Comparison of ENCODE assay signal across 19 mouse cellular contexts in the genomic region with DNA sequence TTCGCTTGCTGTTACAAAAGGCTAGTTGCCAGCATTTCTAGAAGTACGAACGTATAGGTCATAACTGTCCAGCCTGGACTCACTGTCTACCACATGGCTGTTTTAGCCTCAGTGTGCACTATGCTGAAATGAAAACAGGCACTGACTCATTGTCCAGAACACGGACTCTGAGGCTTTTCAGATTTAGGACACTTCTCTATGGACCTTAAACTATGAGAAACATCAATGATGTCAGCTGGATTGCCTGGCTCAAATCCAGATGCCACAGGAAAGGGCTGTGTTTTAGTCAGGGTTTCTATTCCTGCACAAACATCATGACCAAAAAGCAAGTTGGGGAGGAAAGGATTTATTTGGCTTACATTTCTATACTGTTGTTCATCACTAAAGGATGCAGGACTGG. TPM values are rescaled to one million over a fixed set of nuclear protein-coding genes. Genes with fewer than 3 reads are reported as not detected.
A peak's percentile ranks its signal among the peaks of the same experiment; 100 is the strongest.
DNase-seq lines count a peak whose midpoint lies in the region; ATAC-seq and TF ChIP-seq lines count a peak whose summit lies in the region.
"Had no signal": no experiment of that assay in that cellular context is flagged by ENCODE, and none has a peak within 500 bp of the region (broad histone marks: within the 10 kb centered on the region; RNA-seq: fewer than 3 reads in every experiment).

No protein-coding gene starts in this region.

- TF ChIP-seq CTCF in gastrocnemius, adult 2 months (IDR thresholded peaks at IDR 0.05): no peak
- TF ChIP-seq CTCF in liver, adult 2 months (IDR thresholded peaks at IDR 0.05; ENCODE audit: low read depth, low read length): no peak

- H3K9me3 ChIP-seq in liver, embryonic 12.5 days (replicated peaks): no peaks in the 10 kb centered on the region
- H3K9me3 ChIP-seq in forebrain, embryonic 15.5 days: no peaks in the 10 kb centered on the region
- H3K9me3 ChIP-seq: embryonic facial prominence, embryonic 15.5 days; intestine, embryonic 15.5 days had no signal

- H3K4me2 ChIP-seq in liver, embryonic 12.5 days: no peak overlapping the region
- H3K4me2 ChIP-seq in forebrain, embryonic 15.5 days (replicated peaks): no peak overlapping the region
- H3K4me2 ChIP-seq: embryonic facial prominence, embryonic 15.5 days; intestine, embryonic 15.5 days had no signal

- intact Hi-C loops in gastrocnemius, adult 2 months (cut with DNase I): no loop called here
- intact Hi-C loops in gastrocnemius, postnatal 14 days (cut with DNase I; ENCODE audit: low total_unique reads): no loop called here

- WGBS in liver, adult 2 months: 45% methylated on average over 4 of the region's 4 CpGs
- 84% methylated on average over 4 of the region's 4 CpGs for WGBS in liver, embryonic 12.5 days (ENCODE audit: insufficient replicate concordance)
- 75% methylated on average over 4 of the region's 4 CpGs for WGBS in macrophage (ENCODE audit: missing documents)
- 79% methylated on average over 4 of the region's 4 CpGs for WGBS in forebrain, embryonic 15.5 days

- H3K27ac ChIP-seq in gastrocnemius, adult 2 months: no peak overlapping the region
- no peak overlapping the region for H3K27ac ChIP-seq in liver, adult 2 months (replicated peaks; ENCODE audit: insufficient read depth, low read depth, low read length)
- no peak overlapping the region for H3K27ac ChIP-seq in liver, embryonic 12.5 days
- 0 out of 2 replicates have a peak overlapping the region, but pooled peaks have one; percentile 5 for H3K27ac ChIP-seq in macrophage
- no peak overlapping the region for H3K27ac ChIP-seq in forebrain, embryonic 15.5 days (replicated peaks)
- H3K27ac ChIP-seq: embryonic facial prominence, embryonic 15.5 days; intestine, embryonic 15.5 days had no signal

- no peak overlapping the region for H3K9ac ChIP-seq in liver, adult 2 months (ENCODE audit: low read depth, low read length)
- H3K9ac ChIP-seq in liver, embryonic 12.5 days: no peak overlapping the region
- H3K9ac ChIP-seq in forebrain, embryonic 15.5 days (replicated peaks): no peak overlapping the region
- H3K9ac ChIP-seq: embryonic facial prominence, embryonic 15.5 days; intestine, embryonic 15.5 days had no signal

- H3K36me3 ChIP-seq in liver, adult 2 months (ENCODE audit: control insufficient read depth, insufficient read depth, low read length): no peaks in the 10 kb centered on the region; the same call in 1 of the 2 replicates
- no peaks in the 10 kb centered on the region for H3K36me3 ChIP-seq in liver, embryonic 12.5 days
- no peaks in the 10 kb centered on the region for H3K36me3 ChIP-seq in macrophage (ENCODE audit: inconsistent target)
- H3K36me3 ChIP-seq in forebrain, embryonic 15.5 days: no peaks in the 10 kb centered on the region
- H3K36me3 ChIP-seq: embryonic facial prominence, embryonic 15.5 days; intestine, embryonic 15.5 days had no signal

- H3K4me3 ChIP-seq in gastrocnemius, adult 2 months: no peak overlapping the region
- no peak overlapping the region for H3K4me3 ChIP-seq in liver, adult 2 months (ENCODE audit: insufficient read depth, low read depth, low read length)
- H3K4me3 ChIP-seq in liver, embryonic 12.5 days: no peak overlapping the region
- no peak overlapping the region for H3K4me3 ChIP-seq in macrophage (ENCODE audit: inconsistent target)
- no peak overlapping the region for H3K4me3 ChIP-seq in forebrain, embryonic 15.5 days
- H3K4me3 ChIP-seq: embryonic facial prominence, embryonic 15.5 days; intestine, embryonic 15.5 days had no signal

- H3K27me3 ChIP-seq in liver, adult 2 months (ENCODE audit: control insufficient read depth, insufficient read depth, low read length): no peaks in the 10 kb centered on the region
- no peaks in the 10 kb centered on the region for H3K27me3 ChIP-seq in liver, embryonic 12.5 days (replicated peaks)
- H3K27me3 ChIP-seq in forebrain, embryonic 15.5 days: no peaks in the 10 kb centered on the region
- H3K27me3 ChIP-seq: embryonic facial prominence, embryonic 15.5 days; intestine, embryonic 15.5 days had no signal

- peak; percentile 21 for DNase-seq in gastrocnemius, adult 2 months
- DNase-seq in gastrocnemius, postnatal 14 days: no peak
- DNase-seq in liver, adult 2 months (ENCODE audit: extremely low read depth, low read depth, low spot score): peak; percentile 60
- peak; percentile 39 for DNase-seq in adrenal gland, postnatal 14 days
- no peak for DNase-seq in left cerebral cortex, adult 9 months (ENCODE audit: low spot score in 2 of 2)
- DNase-seq: B cell, adult 2 months; cerebellum, adult 11 months; gastrocnemius, postnatal 25 days; layer of hippocampus, postnatal 36 days had no signal

- no peak for ATAC-seq in liver, embryonic 12.5 days
- no peak for ATAC-seq in forebrain, embryonic 15.5 days (replicated peaks)
- ATAC-seq: activated CD4-positive, CD25-positive, alpha-beta regulatory T cell, adult 4 months; forebrain, embryonic 16.5 days; intestine, embryonic 15.5 days had no signal

- peaks cover 6% of the 10 kb centered on the region; the same call in 1 of the 2 replicates for H3K79me2 ChIP-seq in liver, adult 2 months (ENCODE audit: control insufficient read depth, insufficient read depth, low read length)
- H3K79me2 ChIP-seq in macrophage (ENCODE audit: inconsistent target): peaks cover 91% of the 10 kb centered on the region

- no peak for TF ChIP-seq POLR2A in liver, adult 2 months (IDR thresholded peaks at IDR 0.05; ENCODE audit: extremely low read depth, insufficient read depth, low read length)

- H3K4me1 ChIP-seq in liver, adult 2 months (ENCODE audit: control insufficient read depth, insufficient read depth, low read length): peaks cover 6% of the 10 kb centered on the region; the same call in 1 of the 2 replicates
- peaks cover 22% of the 10 kb centered on the region for H3K4me1 ChIP-seq in liver, embryonic 12.5 days
- H3K4me1 ChIP-seq in forebrain, embryonic 15.5 days: peaks cover 13% of the 10 kb centered on the region
- H3K4me1 ChIP-seq: embryonic facial prominence, embryonic 15.5 days; intestine, embryonic 15.5 days had no signal

RNA-seq across cellular contexts. Expression of a gene that starts 15.2 kb away (rescaled TPM):
- 10 to 100 TPM; 17.0 to 19.3 TPM for total RNA-seq in gastrocnemius, adult 2 months (2021)
- 10 to 100 TPM; 18.2 to 19.0 TPM for total RNA-seq in gastrocnemius, postnatal 14 days (2021)
- total RNA-seq in liver, adult 2 months (2014; rRNA removed): 15.9 and 16.0 TPM in 2 replicates
- 4.0 and 4.4 TPM in 2 replicates for polyA plus RNA-seq in liver, adult 2 months (2012; rRNA removed)
- polyA plus RNA-seq in liver, embryonic 12.5 days (2016; fragmentation: Nextera tagmentation; extraction: Ambion mirVana): 9.8 and 10.0 TPM in 2 replicates
- 57.7 and 58.3 TPM in 2 replicates for total RNA-seq in adrenal gland, postnatal 14 days (2021)
- 100 to 1,000 TPM in 6 of 26 experiments, 10 to 100 TPM in 20; 31.3 to 244 (median 79.4) TPM for total RNA-seq in macrophage (2018; cell fraction: chromatin; rRNA removed)
- total RNA-seq in macrophage (2018; cell fraction: cytosol; rRNA removed): 10 to 100 TPM; 28.1 to 52.8 (median 36.5) TPM
- total RNA-seq in macrophage (2018; cell fraction: nucleus; rRNA removed): 100 to 1,000 TPM in 1 of 26 experiments, 10 to 100 TPM in 25; 26.0 to 177 (median 67.0) TPM
- polyA plus RNA-seq in macrophage (2018): 17.7 to 21.4 TPM (median 18.4 TPM) in 3 replicates
- 20.1 and 20.9 TPM in 2 replicates for polyA plus RNA-seq in forebrain, embryonic 15.5 days (2015; fragmentation: Nextera tagmentation; extraction: Ambion mirVana)

RNA-seq across cellular contexts. Expression of a gene that starts 15.4 kb away (rescaled TPM):
- total RNA-seq in gastrocnemius, adult 2 months (2021): 10 to 100 TPM; 15.4 to 21.3 TPM
- 10 to 100 TPM; 14.5 to 15.3 TPM for total RNA-seq in gastrocnemius, postnatal 14 days (2021)
- 15.0 and 16.0 TPM in 2 replicates for total RNA-seq in liver, adult 2 months (2014; rRNA removed)
- 3.1 and 4.3 TPM in 2 replicates for polyA plus RNA-seq in liver, adult 2 months (2012; rRNA removed)
- 31.8 and 33.3 TPM in 2 replicates for polyA plus RNA-seq in liver, embryonic 12.5 days (2016; fragmentation: Nextera tagmentation; extraction: Ambion mirVana)
- total RNA-seq in adrenal gland, postnatal 14 days (2021): 45.3 and 49.4 TPM in 2 replicates
- 100 to 1,000 TPM in 25 of 26 experiments, 10 to 100 TPM in 1; 96.5 to 313 (median 224) TPM for total RNA-seq in macrophage (2018; cell fraction: chromatin; rRNA removed)
- total RNA-seq in macrophage (2018; cell fraction: cytosol; rRNA removed): 10 to 100 TPM; 12.9 to 23.7 (median 15.0) TPM
- total RNA-seq in macrophage (2018; cell fraction: nucleus; rRNA removed): 100 to 1,000 TPM in 22 of 26 experiments, 10 to 100 TPM in 4; 85.9 to 290 (median 145) TPM
- polyA plus RNA-seq in macrophage (2018): 11.6 to 22.2 TPM (median 16.3 TPM) in 3 replicates
- polyA plus RNA-seq in forebrain, embryonic 15.5 days (2015; fragmentation: Nextera tagmentation; extraction: Ambion mirVana): 68.9 and 70.3 TPM in 2 replicates

RNA-seq across cellular contexts. Expression of a gene that starts 57.4 kb away (rescaled TPM):
- total RNA-seq in gastrocnemius, adult 2 months (2021): not detected
- total RNA-seq in gastrocnemius, postnatal 14 days (2021): not detected
- not detected in 2 replicates for total RNA-seq in liver, adult 2 months (2014; rRNA removed)
- polyA plus RNA-seq in liver, adult 2 months (2012; rRNA removed): 0.02 and 0.20 TPM in 2 replicates
- 0.05 TPM in 1 of 2 replicates, not detected in the other for polyA plus RNA-seq in liver, embryonic 12.5 days (2016; fragmentation: Nextera tagmentation; extraction: Ambion mirVana)
- not detected in 2 replicates for total RNA-seq in adrenal gland, postnatal 14 days (2021)
- under 1 TPM in 1 of 26 experiments, not detected in 25; 0.26 TPM for total RNA-seq in macrophage (2018; cell fraction: chromatin; rRNA removed)
- under 1 TPM in 2 of 26 experiments, not detected in 24; 0.06 TPM for total RNA-seq in macrophage (2018; cell fraction: cytosol; rRNA removed)
- total RNA-seq in macrophage (2018; cell fraction: nucleus; rRNA removed): under 1 TPM in 3 of 26 experiments, not detected in 23; 0.17 to 0.37 (median 0.32) TPM
- polyA plus RNA-seq in macrophage (2018): not detected in 3 replicates
- polyA plus RNA-seq in forebrain, embryonic 15.5 days (2015; fragmentation: Nextera tagmentation; extraction: Ambion mirVana): 0.11 and 0.18 TPM in 2 replicates
- total RNA-seq: common myeloid progenitor, adult 5-6 weeks; midbrain, postnatal 0 days had no signal
- polyA plus RNA-seq: intestine, embryonic 15.5 days; midbrain, postnatal 0 days; urinary bladder, adult 2 months had no signal

Comparison
In these comparisons a context has a peak if more than half of its experiments do, and no peak if none do; other contexts are left out.
1. DNase-seq: peak in gastrocnemius, adult 2 months (single experiment), liver, adult 2 months (single experiment) and adrenal gland, postnatal 14 days (single experiment); none in gastrocnemius, postnatal 14 days (single experiment) and left cerebral cortex, adult 9 months (0 of 2).